Mouse (Mus musculus) adrenal gland, adult (tissue): Measurements from ENCODE around the gene Cd300ld2.
"Not testable (repeated sequence)": the region's sequence is repeated elsewhere in the genome, so short reads cannot be mapped to it uniquely, and the experiment has no call there.

Experiments
- DNase-seq, 2 experiments: peaks; one replicate each; pipeline ENCODE4 v3.0.0; 2022 to 2023; ENCODE audit warnings: low spot score in 1 of 2; ENCODE audit not compliant: inconsistent age in 2 of 2

Cd300ld2 gene

DNA sequence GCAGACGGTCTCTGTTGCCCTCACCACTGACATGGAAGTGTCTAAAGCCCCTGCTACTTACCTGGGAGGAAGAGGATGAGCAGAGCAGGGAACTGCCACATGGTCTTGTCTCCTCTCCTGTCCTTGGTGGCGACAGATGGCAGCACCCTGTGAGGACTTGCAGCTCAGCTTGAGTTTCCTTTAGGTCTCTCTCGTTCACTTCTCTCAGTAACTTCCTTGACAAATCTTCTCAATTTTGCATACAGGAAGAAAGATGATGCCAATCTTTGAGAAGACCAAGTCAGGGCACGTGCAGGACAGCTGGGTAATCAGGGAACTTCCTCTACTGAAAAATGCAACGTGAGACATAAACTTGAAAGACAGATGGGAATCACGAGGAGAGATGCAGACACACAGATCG lies at the start of gene Cd300ld2:
TSS of gene Cd300ld2 (minus strand) at position 101 of the 400 bp plus-strand sequence.
- not testable (repeated sequence) for DNase-seq

DNA sequence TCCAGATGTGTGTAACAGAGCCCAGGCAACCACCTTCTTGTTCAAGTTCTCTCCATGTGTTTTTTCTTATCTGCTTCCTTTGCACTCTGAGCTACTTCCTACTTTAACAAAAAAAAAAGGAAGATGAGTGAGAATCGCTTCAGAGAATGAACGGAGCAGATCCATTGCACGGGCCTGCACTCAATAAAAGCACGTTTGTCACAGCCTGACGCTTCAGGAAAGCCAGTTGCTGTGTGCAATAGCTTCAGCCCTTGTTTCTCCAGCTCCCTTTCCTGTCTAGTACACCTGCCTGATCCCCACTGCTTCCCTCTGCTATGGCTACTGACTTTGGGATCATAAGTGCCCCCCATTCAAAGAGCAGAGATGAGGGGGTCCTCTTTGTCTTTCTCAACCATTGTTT lies 46.1 kb upstream of the Cd300ld2 start, which contains the start of gene Cd300e:
TSS of gene Cd300e (minus strand) at position 101 of the 400 bp plus-strand sequence.
- DNase-seq: no peak

DNA sequence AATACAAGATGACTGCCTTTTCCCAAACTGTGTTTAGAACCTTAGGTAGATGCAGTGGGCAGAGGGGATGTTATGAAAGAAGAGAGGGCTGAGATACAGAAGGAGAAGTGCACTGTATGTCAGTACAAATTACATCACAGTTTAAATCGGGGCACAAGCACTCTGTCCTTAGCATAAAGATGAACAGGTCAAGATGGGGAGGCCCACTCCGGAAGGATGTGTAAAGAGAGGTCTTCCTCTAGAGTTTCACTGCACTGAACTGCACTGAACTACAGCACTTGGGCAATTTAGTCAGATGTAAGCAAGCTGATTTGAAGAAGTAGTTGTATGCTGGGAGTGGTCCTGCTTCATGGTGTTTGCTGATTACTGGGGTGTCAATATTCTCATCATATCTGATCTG lies 43.8 kb upstream of the Cd300ld2 start:
- no peak for DNase-seq

DNA sequence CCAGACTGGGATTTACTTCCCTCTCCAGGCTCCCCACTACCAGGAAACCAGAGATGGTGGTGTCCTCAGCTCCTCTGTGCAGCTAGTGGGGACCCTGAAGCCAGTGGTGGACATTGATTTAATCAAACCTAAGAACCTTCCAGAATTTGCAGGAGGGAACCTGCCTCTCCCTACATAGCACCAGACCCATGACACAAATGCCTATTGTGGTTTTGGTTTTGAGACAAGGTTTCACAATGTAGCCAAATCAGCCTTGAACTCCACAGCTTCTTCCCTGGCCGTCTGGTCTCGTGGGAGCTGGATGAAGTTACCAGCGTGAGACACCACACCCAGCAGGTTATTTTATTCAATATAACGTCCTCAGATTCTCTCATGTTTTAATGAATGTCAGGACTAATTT lies 42.7 kb upstream of the Cd300ld2 start:
- DNase-seq: no peak

DNA sequence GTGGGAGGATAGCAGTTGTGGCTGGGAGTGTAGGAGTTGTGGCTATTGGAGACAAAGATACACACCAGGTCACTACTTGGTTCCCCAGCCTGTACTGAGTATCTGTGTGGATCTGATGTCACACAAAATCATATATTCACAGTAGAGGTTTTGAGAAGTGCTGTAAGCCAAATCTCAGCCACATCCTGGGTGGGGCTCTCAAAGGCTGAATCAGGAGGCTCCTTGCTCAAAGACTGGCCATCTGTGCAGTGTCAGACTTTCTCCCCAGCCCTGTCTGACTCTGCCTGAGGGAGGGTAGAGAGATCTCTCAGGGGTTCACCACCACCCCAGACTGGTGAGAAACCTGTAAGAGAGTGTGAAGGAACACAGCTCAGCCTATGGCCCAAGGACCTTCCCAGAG lies 38.5 kb upstream of the Cd300ld2 start:
- no peak for DNase-seq

DNA sequence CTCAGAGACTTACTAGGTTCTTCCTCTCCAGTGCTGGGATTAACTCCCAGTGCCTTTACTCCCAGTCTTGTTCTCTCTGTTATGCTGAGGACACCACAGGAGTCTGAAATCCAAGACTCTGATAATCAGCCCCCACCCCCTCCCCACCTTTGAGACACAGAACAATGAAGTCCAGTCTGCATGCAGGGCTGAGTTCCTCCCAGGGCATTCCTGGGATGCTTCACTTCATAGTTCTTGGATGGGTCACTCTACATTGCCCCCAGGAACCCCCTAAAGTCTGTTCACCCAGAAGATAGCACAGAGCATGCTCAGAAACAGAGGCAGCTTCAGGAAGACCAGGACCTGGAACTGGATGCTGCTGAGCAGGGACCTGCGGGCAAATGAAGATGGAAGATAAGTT lies 37.0 kb upstream of the Cd300ld2 start:
- DNase-seq: no peak

DNA sequence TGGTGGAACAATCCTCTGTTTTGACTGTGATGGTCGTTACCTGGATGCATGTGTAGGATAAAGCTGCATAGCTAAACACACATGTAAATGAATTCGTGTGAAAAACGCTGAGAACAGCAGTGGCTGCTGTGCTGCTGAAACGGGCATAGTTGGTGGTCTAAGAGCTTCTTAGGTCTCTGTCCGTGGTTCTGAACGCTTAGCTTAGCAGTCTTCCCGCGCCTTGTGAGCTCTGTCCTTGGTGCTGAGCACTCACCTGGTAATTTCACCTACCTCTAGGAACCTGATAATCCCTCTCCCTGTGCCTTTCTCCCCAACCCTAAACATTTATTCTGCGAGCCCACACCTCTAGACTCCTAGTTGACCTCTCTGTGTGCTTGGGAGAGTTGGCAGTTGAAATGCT lies 36.2 kb upstream of the Cd300ld2 start:
- DNase-seq: peak in 1 of 2 experiments; percentile 69

DNA sequence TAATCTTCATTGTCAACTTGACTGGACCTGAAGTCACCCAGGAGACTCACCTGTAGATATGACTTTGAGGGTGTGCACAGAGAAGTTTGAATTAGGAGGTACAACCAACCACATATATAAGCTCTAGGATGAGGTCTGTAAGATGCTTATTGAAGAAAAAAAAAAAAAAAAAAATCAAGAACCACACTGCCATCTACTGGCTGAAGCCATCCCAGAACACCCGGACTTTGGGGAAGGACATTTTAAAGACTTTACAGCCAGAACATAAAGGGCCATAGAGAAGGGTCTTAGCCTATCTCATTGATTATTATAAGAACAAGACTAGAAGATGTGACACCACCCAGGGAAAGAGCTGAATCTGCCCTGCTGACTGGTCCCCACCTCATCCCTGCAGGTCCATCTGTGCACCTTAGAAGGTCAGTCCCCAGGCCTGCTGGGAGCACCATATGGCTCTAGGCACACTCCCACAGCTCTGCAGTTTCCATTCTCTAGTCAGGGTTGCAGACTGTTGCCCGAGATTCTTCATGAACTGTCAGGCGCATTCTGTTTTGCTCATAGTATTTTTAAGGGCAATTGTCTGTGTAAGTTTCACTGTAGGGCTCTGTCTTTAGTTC lies 33.4 kb upstream of the Cd300ld2 start:
- peak in 1 of 2 experiments; percentile 53 for DNase-seq

DNA sequence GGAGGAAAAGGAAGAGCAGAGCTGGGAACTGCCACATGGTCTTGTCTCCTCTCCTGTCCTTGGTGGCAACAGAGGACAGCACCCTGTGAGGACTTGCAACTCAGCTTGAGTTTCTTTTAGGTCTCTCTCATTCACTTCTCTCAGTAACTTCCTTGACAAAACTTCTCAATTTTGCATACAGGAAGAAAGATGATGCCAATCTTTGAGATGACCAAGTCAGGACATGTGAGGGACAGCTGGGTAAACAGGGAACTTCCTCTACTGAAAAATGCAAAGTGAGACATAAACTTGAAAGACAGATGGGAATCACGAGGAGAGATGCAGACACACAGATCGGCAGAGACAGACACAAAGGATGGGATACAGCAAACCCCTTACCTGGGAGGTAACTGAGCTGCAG lies 32.3 kb upstream of the Cd300ld2 start, which contains the start of gene Cd300ld3:
TSS of gene Cd300ld3 (minus strand) at position 151 of the 400 bp plus-strand sequence.
- DNase-seq: peak in 1 of 2 experiments; percentile 13

DNA sequence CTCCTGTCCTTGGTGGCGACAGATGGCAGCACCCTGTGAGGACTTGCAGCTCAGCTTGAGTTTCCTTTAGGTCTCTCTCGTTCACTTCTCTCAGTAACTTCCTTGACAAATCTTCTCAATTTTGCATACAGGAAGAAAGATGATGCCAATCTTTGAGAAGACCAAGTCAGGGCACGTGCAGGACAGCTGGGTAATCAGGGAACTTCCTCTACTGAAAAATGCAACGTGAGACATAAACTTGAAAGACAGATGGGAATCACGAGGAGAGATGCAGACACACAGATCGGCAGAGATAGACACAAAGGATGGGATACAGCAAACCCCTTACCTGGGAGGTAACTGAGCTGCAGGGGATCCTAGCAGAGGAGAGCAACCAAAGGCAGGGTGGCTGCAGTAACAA lies 21.7 kb upstream of the Cd300ld2 start, which contains the start of gene Cd300ld5:
TSS of gene Cd300ld5 (minus strand) at position 101 of the 400 bp plus-strand sequence.
- not testable (repeated sequence) for DNase-seq

DNA sequence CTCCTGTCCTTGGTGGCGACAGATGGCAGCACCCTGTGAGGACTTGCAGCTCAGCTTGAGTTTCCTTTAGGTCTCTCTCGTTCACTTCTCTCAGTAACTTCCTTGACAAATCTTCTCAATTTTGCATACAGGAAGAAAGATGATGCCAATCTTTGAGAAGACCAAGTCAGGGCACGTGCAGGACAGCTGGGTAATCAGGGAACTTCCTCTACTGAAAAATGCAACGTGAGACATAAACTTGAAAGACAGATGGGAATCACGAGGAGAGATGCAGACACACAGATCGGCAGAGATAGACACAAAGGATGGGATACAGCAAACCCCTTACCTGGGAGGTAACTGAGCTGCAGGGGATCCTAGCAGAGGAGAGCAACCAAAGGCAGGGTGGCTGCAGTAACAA lies 10.9 kb upstream of the Cd300ld2 start, which contains the start of gene Cd300ld4:
TSS of gene Cd300ld4 (minus strand) at position 101 of the 400 bp plus-strand sequence.
- not testable (repeated sequence) for DNase-seq

DNA sequence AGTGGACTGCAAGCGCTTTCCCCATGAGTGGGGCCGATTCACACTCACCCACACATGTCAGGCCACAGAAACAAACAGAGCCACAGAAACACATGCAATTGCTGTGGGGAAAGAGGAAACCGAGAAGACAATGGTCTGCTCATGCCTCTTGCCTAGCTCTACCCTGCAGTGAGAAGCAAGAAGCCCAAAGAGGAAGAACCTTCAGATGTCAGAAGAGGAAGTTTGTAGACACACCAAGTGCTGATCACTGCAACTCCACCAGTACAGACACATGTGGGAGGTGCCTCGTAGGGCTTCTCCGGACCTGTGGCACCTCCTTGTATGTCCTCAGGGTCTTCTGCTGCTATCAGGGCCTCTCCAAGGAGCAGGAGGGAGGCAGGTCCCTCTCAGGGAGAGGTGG lies 11.9 kb downstream of the Cd300ld2 start:
- DNase-seq: peak in 1 of 2 experiments; percentile 19

DNA sequence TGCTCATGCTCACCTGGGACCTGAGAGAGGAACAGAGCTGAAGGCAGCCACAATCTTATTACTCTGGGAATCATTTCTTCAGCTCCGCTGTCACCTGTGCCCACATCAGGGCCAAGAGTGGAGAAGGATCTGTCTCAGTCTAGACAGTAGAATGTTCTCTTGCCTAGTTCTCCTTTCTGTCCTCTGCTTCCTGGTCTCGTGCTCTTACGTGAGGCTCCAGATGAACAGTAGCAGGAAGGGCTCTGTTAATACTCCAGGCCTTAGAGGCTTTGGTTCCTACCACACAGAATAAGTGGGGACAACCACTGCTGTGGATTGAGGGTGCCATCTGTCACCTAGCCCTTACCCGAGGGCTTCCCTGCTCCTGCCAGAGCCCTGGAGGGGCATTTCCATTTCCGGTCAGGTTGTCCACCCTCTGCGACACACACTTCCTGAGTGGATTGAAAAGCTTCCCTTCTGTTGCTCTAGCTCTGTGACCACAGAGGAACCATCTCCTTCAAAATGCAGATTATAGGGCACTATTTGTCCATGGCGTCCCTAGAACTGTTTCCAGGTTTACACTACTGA lies 14.4 kb downstream of the Cd300ld2 start, which contains the start of gene Cd300c2:
TSS of gene Cd300c2 (minus strand) at position 407 of the 567 bp plus-strand sequence.
- DNase-seq: peak in 1 of 2 experiments; percentile 30

DNA sequence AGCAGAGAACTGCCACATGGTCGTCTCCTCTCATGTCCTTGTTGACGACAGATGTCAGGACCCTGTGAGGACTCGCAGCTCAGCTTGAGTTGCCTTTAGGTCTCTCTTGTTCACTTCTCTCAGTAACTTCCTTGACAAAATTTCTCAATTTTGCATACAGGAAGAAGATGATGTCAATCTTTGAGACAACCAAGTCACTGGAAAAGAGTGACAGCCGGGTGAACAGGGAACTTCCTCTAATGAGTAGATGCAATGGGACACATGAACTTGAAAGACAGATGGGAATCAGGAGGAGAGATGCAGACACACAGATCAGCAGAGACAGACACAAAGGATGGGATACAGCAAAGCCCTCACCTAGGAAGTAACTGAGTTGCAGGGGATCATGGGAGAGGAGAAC lies 26.2 kb downstream of the Cd300ld2 start, which contains the start of gene Cd300ld:
TSS of gene Cd300ld (minus strand) at position 130 of the 400 bp plus-strand sequence.
- no peak for DNase-seq

DNA sequence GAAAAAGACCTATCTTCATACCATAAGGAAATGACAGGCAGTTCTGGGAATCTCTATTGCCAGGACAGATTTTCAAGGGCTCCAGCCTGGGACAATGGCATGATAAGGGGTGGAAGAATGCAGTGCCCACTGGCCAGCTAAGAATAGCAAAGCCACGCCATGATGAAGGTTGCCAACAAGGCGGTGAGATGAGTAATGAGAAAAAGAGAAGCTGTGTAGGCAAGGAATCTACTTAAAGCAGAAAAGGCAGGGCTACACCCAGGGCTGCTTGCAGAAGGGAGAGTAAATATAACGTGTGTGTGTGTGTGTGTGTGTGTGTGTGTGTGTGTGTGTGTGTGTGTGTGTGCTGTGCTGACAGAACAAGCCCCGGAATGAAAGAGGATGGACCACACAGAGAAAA lies 34.1 kb downstream of the Cd300ld2 start:
- DNase-seq: no peak

DNA sequence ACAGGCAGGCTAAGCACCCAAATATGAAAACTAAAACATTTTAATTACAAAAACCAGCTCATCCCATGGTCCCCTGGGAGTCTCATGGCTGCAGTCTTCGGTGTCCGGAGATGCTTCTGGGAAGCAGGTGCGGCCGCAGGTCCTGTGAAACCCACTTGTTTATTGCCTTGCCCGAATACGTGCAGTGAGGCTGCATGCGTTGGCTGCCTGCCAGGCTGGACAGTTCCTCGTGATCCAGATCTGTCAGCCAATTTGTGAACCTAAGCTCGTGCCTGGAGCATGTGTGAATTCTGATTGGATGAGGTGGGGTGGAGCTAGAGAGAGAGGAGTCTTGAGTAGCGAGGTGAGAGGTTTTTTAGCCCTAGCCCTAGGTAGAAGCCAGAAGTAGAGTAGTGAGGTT lies 43.3 kb downstream of the Cd300ld2 start:
- DNase-seq: no peak

DNA sequence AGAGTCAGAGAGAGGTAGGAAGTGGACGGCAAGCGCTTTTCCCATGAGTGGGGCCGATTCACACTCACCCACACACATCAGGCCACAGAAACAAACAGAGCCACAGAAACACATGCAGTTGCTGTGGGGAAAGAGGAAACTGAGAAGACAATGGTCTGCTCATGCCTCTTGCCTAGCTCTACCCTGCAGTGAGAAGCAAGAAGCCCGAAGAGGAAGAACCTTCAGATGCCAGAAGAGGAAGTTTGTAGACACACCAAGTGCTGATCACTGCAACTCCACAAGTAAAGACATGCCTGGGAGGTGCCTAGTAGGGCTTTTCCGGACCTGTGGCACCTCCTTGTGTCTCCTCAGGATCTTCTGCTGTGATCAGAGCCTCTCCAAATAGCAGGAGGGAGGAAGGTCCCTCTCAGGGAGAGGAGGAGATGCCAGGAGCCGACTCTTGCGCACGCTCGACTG lies 47.2 kb downstream of the Cd300ld2 start, which contains the start of gene Cd300c:
TSS of gene Cd300c (minus strand) at position 406 of the 456 bp plus-strand sequence.
- DNase-seq: no peak

DNA sequence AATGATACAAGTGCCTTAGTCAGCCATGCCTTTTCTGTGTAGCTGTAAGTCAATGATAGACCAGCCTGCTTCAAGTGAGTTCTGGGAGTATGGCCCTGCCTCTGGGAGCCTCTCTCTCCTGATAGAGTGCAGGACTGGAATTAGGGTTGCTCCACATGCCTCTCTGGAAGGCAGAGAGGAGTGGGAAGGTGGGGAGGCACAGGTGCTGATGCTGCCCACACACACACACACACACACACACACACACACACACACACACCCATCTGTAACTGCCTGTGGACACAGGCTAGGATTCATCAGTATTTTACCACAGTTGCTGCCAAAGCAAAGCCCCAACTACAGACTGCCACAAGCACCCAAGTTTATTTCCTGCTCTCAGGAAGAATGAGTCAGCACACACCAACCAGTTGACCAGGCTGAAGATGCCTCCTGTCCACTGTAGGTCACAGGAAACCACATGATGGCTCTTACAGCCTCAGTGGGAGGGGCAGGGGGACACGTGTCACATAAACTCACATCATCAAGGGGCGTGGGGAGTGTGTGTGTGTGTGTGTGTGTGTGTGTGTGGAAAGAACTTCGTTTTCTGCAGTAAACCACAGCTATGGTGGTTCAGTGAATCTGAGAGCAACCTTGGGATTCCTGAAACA lies 50.7 kb downstream of the Cd300ld2 start:
- DNase-seq: peak; percentile 18 to 60

DNA sequence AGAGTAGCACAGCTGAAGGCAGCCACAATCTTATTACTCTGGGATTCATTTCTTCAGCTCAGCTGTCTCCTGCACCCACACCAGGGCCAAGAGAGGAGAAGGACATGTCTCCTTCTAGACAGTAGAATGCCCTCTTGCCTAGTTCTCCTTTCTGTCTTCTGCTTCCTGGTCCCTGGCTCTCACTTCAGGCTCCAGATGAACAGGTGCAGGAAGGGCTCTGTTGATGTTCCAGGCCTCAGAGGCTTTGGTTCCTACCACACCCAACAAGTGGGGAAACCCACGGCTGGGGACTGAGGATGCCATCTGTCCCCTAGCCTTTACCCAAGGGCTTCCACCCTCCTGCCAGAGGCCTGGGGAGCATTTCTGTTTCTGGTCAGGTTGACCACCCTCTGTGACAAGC lies 55.6 kb downstream of the Cd300ld2 start:
- DNase-seq: peak in 1 of 2 experiments; percentile 24
